Mouse (Mus musculus) hindbrain, embryonic 12.5 days (tissue): ENCODE measurements at regions not wholly inside any gene's neighbourhood (a gene's known extent, or its start where the extent isn't known, plus 50 kb on each side); places are given as distances from the start of the nearest gene placed in this dataset.

Experiments
- ATAC-seq: fragments of 200-750 bp; cut with Nextera tagmentation; 2 replicates; pipeline ENCODE4 v1.8.0; 2017; ENCODE audit warnings: moderate TSS enrichment; ENCODE audit not compliant: low FRiP score
- H3K27ac ChIP-seq: fragments of 300-500 bp; sonication (generic); 2 replicates; pipeline ENCODE4 v1.5.1; 2016; ENCODE audit warnings: mild to moderate bottlenecking
- H3K27me3 ChIP-seq: fragments of 300-500 bp; sonication (generic); 2 replicates; pipeline ENCODE4 v1.6.1; 2016; ENCODE audit warnings: mild to moderate bottlenecking
- H3K36me3 ChIP-seq: fragments of 300-500 bp; sonication (generic); 2 replicates; pipeline ENCODE4 v1.6.1; 2016; ENCODE audit warnings: mild to moderate bottlenecking
- H3K4me1 ChIP-seq: fragments of 300-500 bp; sonication (generic); 2 replicates; pipeline ENCODE4 v1.6.1; 2016
- H3K4me2 ChIP-seq: fragments of 300-500 bp; sonication (generic); replicated peaks from 2 replicates; pipeline ENCODE4 v1.6.1; 2016; ENCODE audit warnings: mild to moderate bottlenecking
- H3K4me3 ChIP-seq: fragments of 300-500 bp; sonication (generic); 2 replicates; pipeline ENCODE4 v1.5.1; 2016; ENCODE audit warnings: mild to moderate bottlenecking
- H3K9ac ChIP-seq: fragments of 300-500 bp; sonication (generic); 2 replicates; pipeline ENCODE4 v1.6.1; 2016; ENCODE audit warnings: mild to moderate bottlenecking, moderate library complexity
- H3K9me3 ChIP-seq: fragments of 300-500 bp; sonication (generic); replicated peaks from 2 replicates; pipeline ENCODE4 v1.6.1; 2016; ENCODE audit warnings: mild to moderate bottlenecking
- WGBS: fragments of 180-500 bp; shearing (Covaris S2); methylation state at CpG from one replicate; pipeline ENCODE4 v1.1.7; 2016; 5-methylcytosine and 5-hydroxymethylcytosine counted together

DNA sequence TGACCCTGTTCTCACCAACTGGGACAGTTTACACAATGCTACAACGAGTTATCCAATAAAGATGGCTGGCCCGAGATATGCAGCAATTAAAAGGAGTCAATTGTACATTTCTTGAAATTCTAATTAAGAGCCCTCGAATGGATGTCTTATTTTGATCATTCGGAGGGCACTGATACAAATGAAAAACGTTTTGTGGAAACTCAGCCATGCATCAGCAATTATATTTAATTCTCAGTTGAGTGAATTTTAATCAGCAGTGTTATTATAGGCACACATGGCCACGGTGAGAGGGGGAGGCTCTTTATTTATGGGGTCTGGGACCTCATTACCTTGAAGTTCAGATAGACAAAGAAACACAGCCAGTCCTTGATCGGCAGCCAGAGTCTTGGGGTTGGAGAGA, 471.3 kb upstream of the Kcnab2 start:
- no peak for ATAC-seq
- WGBS = 66% methylated on average over 7 of the region's 7 CpGs

DNA sequence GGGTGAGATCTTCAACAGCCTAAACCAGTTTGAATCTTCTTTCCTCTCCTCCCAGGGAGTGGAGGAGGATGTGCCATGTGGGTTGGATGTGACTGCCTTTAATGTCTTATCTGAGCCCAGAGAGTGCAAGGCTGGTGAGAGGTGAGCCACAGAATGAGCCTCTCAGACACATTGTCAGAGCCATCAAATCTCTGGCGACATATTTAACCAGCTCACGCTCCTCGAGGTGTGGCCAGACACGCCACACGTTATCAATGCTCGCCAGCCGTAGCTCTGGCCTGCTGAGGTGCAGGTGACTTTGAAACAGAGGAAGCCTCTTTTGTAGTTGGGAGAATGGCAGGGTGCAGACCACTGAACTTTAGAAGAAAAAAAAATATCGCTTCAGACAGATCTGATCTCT, 463.5 kb upstream of the Kcnab2 start:
- H3K9ac ChIP-seq = no peak overlapping the region
- no peak for ATAC-seq
- WGBS = 88% methylated on average over 8 of the region's 8 CpGs
- no peaks in the 10 kb centered on the region for H3K4me1 ChIP-seq
- no peaks in the 10 kb centered on the region; the same call in 1 of the 2 replicates for H3K9me3 ChIP-seq
- no peak overlapping the region for H3K27ac ChIP-seq
- no peaks in the 10 kb centered on the region for H3K27me3 ChIP-seq
- no peak overlapping the region for H3K4me2 ChIP-seq
- H3K36me3 ChIP-seq = no peaks in the 10 kb centered on the region
- no peak overlapping the region for H3K4me3 ChIP-seq

More for the DNA sequence above, 471.3 kb upstream of the Kcnab2 start:
- no peak overlapping the region for H3K4me2 ChIP-seq
- no peaks in the 10 kb centered on the region for H3K36me3 ChIP-seq
- H3K9ac ChIP-seq = no peak overlapping the region
- no peaks in the 10 kb centered on the region for H3K9me3 ChIP-seq
- H3K4me1 ChIP-seq = peaks cover 15% of the 10 kb centered on the region
- no peak overlapping the region for H3K4me3 ChIP-seq
- H3K27ac ChIP-seq = no peak overlapping the region
- H3K27me3 ChIP-seq = peaks cover 6% of the 10 kb centered on the region; the same call in 1 of the 2 replicates

DNA sequence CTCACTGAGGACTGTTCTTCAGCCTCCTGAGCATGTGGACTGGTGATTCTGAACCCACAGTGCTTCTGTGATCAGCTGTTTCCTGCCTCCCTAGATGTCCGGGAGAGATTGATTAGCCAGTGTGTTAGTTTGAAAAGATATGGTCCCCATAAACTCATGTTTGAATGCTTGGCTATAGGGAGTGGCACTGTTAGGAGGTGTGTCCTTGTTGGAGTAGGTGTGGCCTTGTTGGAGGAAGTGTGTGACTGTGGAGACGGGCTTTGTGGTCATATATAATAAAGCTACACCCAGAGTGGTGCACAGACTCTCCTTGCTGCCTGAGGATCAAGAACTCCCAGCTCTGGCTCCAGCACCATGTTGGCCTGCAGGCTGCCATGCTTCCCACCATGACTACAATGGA, 458.9 kb upstream of the Kcnab2 start:
- no peak for ATAC-seq
- WGBS = 83% methylated on average over 2 of the region's 2 CpGs

DNA sequence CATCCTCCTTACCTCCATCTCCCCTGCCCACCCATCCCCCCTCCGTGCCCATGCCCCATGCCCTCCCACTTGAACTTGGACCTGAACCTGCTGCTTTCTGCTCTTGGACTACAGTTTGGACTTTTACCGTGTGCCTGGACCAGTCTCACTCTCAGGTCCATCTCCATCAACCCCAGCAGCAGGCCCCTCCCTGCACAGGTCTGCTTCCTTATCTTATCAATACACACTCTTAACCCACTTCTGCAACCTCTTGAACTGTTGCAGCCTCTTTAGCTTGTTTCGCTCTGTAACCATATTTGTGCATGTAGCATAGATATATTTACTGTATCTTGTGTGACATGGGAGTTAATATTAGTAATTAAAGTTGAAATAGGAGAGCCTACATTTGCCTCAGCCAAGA, 457.8 kb upstream of the Kcnab2 start:
- Histone ChIP-seq H3K27me3 (no peaks in the 10 kb centered on the region), H3K4me1 (no peaks in the 10 kb centered on the region), H3K9ac (no peak overlapping the region), H3K4me2 (no peak overlapping the region), H3K27ac (no peak overlapping the region), H3K4me3 (no peak overlapping the region), H3K36me3 (no peaks in the 10 kb centered on the region), H3K9me3 (no peaks in the 10 kb centered on the region; the same call in 1 of the 2 replicates)
- 89% methylated on average over 3 of the region's 3 CpGs for WGBS
- no peak for ATAC-seq

More for the DNA sequence above, 458.9 kb upstream of the Kcnab2 start:
- Histone ChIP-seq H3K27me3 (no peaks in the 10 kb centered on the region), H3K4me2 (no peak overlapping the region), H3K27ac (no peak overlapping the region), H3K9me3 (no peaks in the 10 kb centered on the region; the same call in 1 of the 2 replicates), H3K4me1 (no peaks in the 10 kb centered on the region), H3K9ac (no peak overlapping the region), H3K4me3 (no peak overlapping the region), H3K36me3 (no peaks in the 10 kb centered on the region)

DNA sequence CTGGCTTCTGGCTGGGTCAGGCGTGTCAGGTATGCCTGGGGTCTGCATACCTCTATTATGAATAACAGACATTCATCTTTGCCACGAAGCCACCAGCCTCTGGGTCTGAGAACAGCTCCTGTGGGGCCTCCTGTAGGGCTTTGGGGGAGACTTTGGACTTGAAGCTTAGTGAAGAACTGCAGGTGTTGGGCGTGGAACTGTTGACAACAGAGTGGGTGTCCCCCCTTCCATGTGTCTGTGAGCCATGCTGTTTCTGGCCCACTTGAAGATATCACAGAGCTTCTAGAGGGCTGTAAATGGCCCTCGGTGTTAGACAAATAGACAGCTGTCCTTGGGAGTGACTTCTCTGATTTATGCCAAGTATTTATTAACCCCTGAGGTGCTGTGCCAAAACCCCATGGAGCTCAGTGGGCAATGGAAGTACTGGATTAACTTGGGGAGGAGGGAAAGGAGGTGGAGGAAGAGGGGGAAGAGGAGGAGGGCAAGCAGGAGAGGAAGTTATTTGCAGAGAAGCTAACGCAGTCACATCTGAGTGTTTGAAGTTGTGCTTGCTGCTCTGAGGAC, 450.8 kb upstream of the Kcnab2 start:
- 71% methylated on average over 5 of the region's 5 CpGs for WGBS
- H3K4me3 ChIP-seq = no peak overlapping the region
- H3K4me2 ChIP-seq = no peak overlapping the region
- H3K4me1 ChIP-seq = 0 out of 2 replicates have a peak, but pooled peaks cover 3% of the 10 kb centered on the region
- no peak for ATAC-seq
- no peak overlapping the region for H3K27ac ChIP-seq
- H3K9ac ChIP-seq = no peak overlapping the region
- 0 out of 2 replicates have a peak, but pooled peaks cover 4% of the 10 kb centered on the region for H3K27me3 ChIP-seq
- H3K9me3 ChIP-seq = no peaks in the 10 kb centered on the region
- no peaks in the 10 kb centered on the region for H3K36me3 ChIP-seq

DNA sequence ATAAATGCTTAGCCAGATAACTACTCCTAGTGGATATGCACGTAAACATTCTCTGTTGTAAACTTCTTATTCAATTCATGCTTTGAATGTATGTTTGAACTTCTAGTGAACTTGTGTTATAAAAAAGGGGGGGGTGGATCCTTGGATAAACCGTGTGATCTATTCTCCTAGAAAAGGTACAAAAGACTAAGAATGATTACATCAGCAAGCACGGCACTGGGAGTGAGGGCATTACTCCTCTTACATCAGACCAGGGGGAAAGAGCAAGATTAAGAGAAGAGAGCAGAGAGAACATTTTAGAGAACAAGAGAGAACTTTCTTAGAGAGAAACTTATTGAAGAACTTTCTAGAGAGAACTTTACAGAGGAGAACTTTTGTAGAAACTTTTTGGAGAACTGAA, 442.6 kb upstream of the Kcnab2 start:
- no peak overlapping the region for H3K4me3 ChIP-seq
- peaks cover 14% of the 10 kb centered on the region for H3K4me1 ChIP-seq
- H3K27ac ChIP-seq = no peak overlapping the region
- WGBS = 68% methylated on average over 3 of the region's 3 CpGs
- H3K9ac ChIP-seq = no peak overlapping the region
- H3K27me3 ChIP-seq = no peaks in the 10 kb centered on the region
- no peaks in the 10 kb centered on the region for H3K9me3 ChIP-seq
- H3K36me3 ChIP-seq = no peaks in the 10 kb centered on the region
- no peak overlapping the region for H3K4me2 ChIP-seq
- no peak for ATAC-seq

DNA sequence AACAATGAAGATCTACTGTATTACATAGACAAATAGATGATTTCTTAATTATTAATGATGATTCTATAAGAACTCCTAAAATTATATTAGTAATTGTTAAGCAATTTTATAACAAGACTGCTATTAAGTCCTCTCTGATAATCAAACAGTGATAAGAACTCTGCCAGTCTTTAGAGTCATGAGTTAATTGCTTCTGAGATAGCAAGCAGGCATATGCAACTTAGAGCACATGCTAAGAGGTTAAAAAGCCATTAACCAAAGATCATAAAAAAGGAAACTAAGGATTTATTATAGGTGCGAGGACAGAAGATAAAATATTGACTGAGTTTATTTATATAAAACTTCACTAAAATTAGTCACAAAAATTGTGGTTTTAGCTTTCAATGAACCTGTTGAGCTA, 442.2 kb upstream of the Kcnab2 start:
- Histone ChIP-seq H3K4me2 (no peak overlapping the region), H3K9ac (no peak overlapping the region), H3K4me1 (peaks cover 14% of the 10 kb centered on the region), H3K27me3 (no peaks in the 10 kb centered on the region), H3K36me3 (no peaks in the 10 kb centered on the region), H3K4me3 (no peak overlapping the region), H3K9me3 (no peaks in the 10 kb centered on the region), H3K27ac (no peak overlapping the region)
- ATAC-seq = no peak
- 83% methylated on average over 1 of the region's 1 CpGs for WGBS

DNA sequence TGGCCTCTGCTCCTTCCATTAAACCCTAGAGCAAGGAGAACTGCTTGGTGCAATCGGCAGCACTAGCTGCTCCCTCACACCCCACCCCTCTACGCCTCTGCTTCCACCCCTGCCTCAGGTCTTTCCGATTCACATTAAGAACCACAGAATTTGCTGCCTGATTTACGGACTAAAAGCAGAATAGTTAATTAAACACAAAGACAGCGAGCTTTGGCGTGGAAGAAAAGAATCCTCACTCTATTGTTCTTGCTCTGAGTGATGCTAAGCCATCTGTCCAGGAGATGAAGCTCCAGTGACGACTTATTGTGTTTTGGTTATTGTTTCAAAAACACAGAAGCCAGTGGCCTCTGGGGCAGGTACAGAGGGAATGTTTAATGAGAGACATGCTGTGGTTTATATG, 438.9 kb upstream of the Kcnab2 start:
- Histone ChIP-seq H3K4me2 (0 out of 2 replicates have a peak overlapping the region, but pooled peaks have one; percentile 8), H3K27me3 (0 out of 2 replicates have a peak, but pooled peaks cover 3% of the 10 kb centered on the region), H3K27ac (peak overlapping the region; percentile 58), H3K36me3 (no peaks in the 10 kb centered on the region), H3K9me3 (no peaks in the 10 kb centered on the region), H3K4me1 (peaks cover 24% of the 10 kb centered on the region), H3K9ac (no peak overlapping the region), H3K4me3 (no peak overlapping the region)
- 13% methylated on average over 7 of the region's 7 CpGs for WGBS
- 0 out of 2 replicates have a peak, but pooled peaks have one; percentile 49 for ATAC-seq

DNA sequence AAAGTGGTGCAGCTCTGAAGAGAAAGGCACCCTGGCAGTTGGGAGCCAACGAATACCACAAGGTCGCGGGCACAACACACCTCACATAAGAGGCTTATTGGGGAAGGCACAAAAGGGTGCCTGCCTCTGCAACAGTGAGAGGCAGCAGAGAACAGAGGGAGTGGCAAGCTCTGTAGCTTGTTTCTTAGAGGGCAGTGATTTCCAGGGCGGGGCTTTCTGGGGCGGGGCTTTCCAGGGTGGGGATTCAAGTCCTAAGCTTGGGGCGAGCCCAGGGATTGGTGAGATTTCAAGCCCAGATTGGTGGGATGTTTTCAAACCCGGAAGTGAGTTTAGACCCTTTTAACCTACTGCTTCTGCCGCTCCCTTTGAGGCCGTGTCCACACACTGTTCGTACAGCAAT, 435.8 kb upstream of the Kcnab2 start:
- no peaks in the 10 kb centered on the region for H3K9me3 ChIP-seq
- peak overlapping the region; percentile 42; the same call in 1 of the 2 replicates for H3K27ac ChIP-seq
- H3K4me2 ChIP-seq = 0 out of 2 replicates have a peak overlapping the region, but pooled peaks have one; percentile 9
- H3K4me3 ChIP-seq = no peak overlapping the region
- H3K36me3 ChIP-seq = no peaks in the 10 kb centered on the region
- H3K27me3 ChIP-seq = peaks cover 25% of the 10 kb centered on the region
- no peak for ATAC-seq
- 33% methylated on average over 10 of the region's 10 CpGs for WGBS
- H3K4me1 ChIP-seq = peaks cover 24% of the 10 kb centered on the region
- no peak overlapping the region for H3K9ac ChIP-seq

DNA sequence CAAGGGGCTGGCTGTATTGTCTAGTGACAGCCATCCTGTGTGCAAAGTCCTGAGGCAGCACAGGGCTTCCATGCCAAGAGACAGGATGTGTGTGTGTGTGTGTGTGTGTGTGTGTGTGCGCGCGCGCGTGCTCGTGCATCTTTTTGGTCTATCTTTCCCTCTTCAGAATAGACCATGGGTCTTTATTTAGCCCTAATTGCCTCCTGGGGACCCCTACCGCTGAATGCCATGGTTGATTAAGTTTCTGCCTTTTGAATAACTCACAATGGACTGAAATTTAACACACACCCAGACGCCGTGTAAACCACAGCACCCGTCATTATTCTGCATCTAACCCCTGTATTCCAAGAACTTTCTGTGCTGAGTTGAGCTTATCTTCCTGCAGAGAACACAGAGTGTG, 435.2 kb upstream of the Kcnab2 start:
- Histone ChIP-seq H3K27me3 (peaks cover 29% of the 10 kb centered on the region), H3K9me3 (no peaks in the 10 kb centered on the region), H3K4me1 (peaks cover 26% of the 10 kb centered on the region), H3K9ac (no peak overlapping the region), H3K27ac (0 out of 2 replicates have a peak overlapping the region, but pooled peaks have one; percentile 42), H3K4me2 (no peak overlapping the region), H3K36me3 (no peaks in the 10 kb centered on the region), H3K4me3 (no peak overlapping the region)
- WGBS = 41% methylated on average over 10 of the region's 10 CpGs
- no peak for ATAC-seq

DNA sequence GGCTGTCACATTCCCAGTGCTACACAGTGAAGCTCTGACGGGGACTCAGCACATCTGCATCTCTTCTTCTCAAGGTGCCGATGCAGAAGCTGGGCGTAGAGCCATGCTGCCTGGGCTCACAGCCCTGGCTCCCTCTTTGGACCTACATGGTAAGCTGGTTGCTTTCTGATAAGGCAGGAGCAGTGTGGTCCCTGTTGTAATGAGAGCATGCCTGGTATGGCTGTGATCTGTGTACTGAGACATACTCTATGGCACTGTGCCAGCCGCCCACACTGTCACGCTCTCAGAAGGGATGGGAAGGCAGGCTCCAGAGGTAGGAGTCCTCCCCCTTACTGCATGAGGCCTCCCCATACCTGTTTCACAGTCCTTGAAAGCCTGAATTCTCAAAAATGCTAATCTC, 430.6 kb upstream of the Kcnab2 start:
- no peaks in the 10 kb centered on the region for H3K9me3 ChIP-seq
- H3K9ac ChIP-seq = no peak overlapping the region
- peaks cover 29% of the 10 kb centered on the region for H3K27me3 ChIP-seq
- WGBS = 81% methylated on average over 5 of the region's 5 CpGs
- H3K4me1 ChIP-seq = peaks cover 12% of the 10 kb centered on the region; the same call in 1 of the 2 replicates
- no peak overlapping the region for H3K4me2 ChIP-seq
- H3K4me3 ChIP-seq = no peak overlapping the region
- H3K36me3 ChIP-seq = no peaks in the 10 kb centered on the region
- no peak overlapping the region for H3K27ac ChIP-seq
- no peak for ATAC-seq

DNA sequence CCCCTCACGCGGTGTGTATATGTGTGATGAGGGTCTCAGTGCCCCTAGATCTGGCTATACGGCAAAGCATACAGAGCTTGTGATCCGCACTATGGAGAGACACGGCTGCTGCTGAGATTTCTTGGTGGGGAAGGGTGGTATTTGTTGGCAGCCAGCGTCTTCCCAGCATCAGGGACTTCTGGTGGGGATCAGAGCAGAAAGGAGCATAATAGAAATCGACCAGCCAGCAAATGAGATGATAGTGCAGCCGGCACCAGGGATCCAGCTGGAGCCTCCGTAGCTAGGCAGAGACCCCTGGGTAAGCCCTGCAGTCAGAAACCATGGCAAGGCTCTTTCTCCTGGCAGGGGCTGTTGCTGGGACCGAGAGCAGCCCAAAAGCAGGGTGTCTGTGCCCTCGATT, 425.2 kb upstream of the Kcnab2 start:
- Histone ChIP-seq H3K9ac (no peak overlapping the region), H3K9me3 (no peaks in the 10 kb centered on the region), H3K27me3 (peaks cover 3% of the 10 kb centered on the region), H3K27ac (no peak overlapping the region), H3K4me1 (peaks cover 5% of the 10 kb centered on the region), H3K36me3 (no peaks in the 10 kb centered on the region), H3K4me2 (no peak overlapping the region), H3K4me3 (no peak overlapping the region)
- no peak for ATAC-seq
- WGBS = 71% methylated on average over 11 of the region's 11 CpGs

DNA sequence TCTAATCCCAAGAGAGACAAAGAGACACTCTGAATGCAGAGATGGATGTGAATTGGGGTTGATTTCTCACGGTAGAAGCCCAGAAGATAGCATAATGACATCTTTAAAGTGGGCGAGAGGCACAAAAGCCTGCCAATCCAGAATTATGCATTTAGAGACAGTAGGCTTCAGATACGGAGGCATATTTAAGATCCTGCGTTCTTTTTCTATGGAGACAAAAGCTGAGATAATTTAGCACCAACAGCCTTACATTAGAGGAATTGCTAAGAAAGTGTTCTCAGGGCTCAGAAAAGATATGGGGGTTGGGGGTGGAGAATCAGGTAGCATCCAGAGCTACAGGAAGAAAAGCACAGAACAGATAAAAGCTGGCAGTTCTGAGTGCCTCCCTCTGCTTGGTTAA, 422.4 kb upstream of the Kcnab2 start:
- Histone ChIP-seq H3K27me3 (peaks cover 6% of the 10 kb centered on the region), H3K4me3 (no peak overlapping the region), H3K36me3 (no peaks in the 10 kb centered on the region), H3K9ac (no peak overlapping the region), H3K9me3 (no peaks in the 10 kb centered on the region), H3K4me1 (peaks cover 5% of the 10 kb centered on the region), H3K27ac (no peak overlapping the region), H3K4me2 (no peak overlapping the region)
- no peak for ATAC-seq
- 71% methylated on average over 4 of the region's 4 CpGs for WGBS
